Comparison of ENCODE assay signal across 13 mouse cellular contexts in genomic region chr11:31694109-31694508, GRCm38 (mm10). TPM values are rescaled to one million over a fixed set of nuclear protein-coding genes. Genes with fewer than 3 reads are reported as not detected.
DNase-seq lines count a peak whose midpoint lies in the region; ATAC-seq and TF ChIP-seq lines count a peak whose summit lies in the region.
"Had no signal": no experiment of that assay in that cellular context is flagged by ENCODE, and none has a peak within 500 bp of the region (broad histone marks: within the 10 kb centered on the region; RNA-seq: fewer than 3 reads in every experiment).

No protein-coding gene starts in this region.

- peak; percentile 55 for TF ChIP-seq CTCF in intestine, postnatal 0 days (IDR thresholded peaks at IDR 0.05; ENCODE audit: low read depth)

- 100% methylated on average over 1 of the region's 1 CpGs for WGBS in intestine, postnatal 0 days
- 96% methylated on average over 1 of the region's 1 CpGs for WGBS in intestine, embryonic 16.5 days

- H3K4me3 ChIP-seq in intestine, postnatal 0 days (ENCODE audit: low read depth, low read length) = no peak overlapping the region
- no peak overlapping the region for H3K4me3 ChIP-seq in intestine, embryonic 16.5 days (ENCODE audit: low read length)
- H3K4me3 ChIP-seq: embryonic facial prominence, embryonic 13.5 days; heart, embryonic 10.5 days had no signal

- H3K4me2 ChIP-seq in intestine, postnatal 0 days (replicated peaks; ENCODE audit: low read depth) = no peak overlapping the region
- no peak overlapping the region for H3K4me2 ChIP-seq in intestine, embryonic 16.5 days (ENCODE audit: low read depth, low read length)
- H3K4me2 ChIP-seq: embryonic facial prominence, embryonic 13.5 days had no signal

- no peak for ATAC-seq in intestine, postnatal 0 days
- ATAC-seq in intestine, embryonic 16.5 days = no peak
- ATAC-seq in granulocyte monocyte progenitor cell, adult 5-6 weeks (replicated peaks; ENCODE audit: poor library complexity, severe bottlenecking) = peak; percentile 50; the same call in 1 of the 2 replicates

- no peaks in the 10 kb centered on the region for H3K36me3 ChIP-seq in intestine, postnatal 0 days (ENCODE audit: control insufficient read depth, insufficient read depth)
- no peaks in the 10 kb centered on the region for H3K36me3 ChIP-seq in intestine, embryonic 16.5 days (ENCODE audit: control insufficient read depth, insufficient read depth, low read length)
- H3K36me3 ChIP-seq: embryonic facial prominence, embryonic 13.5 days; heart, embryonic 10.5 days had no signal

- no peaks in the 10 kb centered on the region for H3K4me1 ChIP-seq in intestine, postnatal 0 days (replicated peaks; ENCODE audit: control insufficient read depth, insufficient read depth, low read length)
- no peaks in the 10 kb centered on the region for H3K4me1 ChIP-seq in intestine, embryonic 16.5 days (ENCODE audit: control insufficient read depth, insufficient read depth, low read length)

- H3K9me3 ChIP-seq in intestine, postnatal 0 days (ENCODE audit: control insufficient read depth) = no peaks in the 10 kb centered on the region
- H3K9me3 ChIP-seq in intestine, embryonic 16.5 days (ENCODE audit: control insufficient read depth, low read length) = no peaks in the 10 kb centered on the region
- H3K9me3 ChIP-seq: embryonic facial prominence, embryonic 13.5 days; heart, embryonic 10.5 days had no signal

- H3K27ac ChIP-seq in intestine, postnatal 0 days (ENCODE audit: low read depth, low read length) = no peak overlapping the region
- no peak overlapping the region for H3K27ac ChIP-seq in intestine, embryonic 16.5 days (ENCODE audit: low read length)
- H3K27ac ChIP-seq: embryonic facial prominence, embryonic 13.5 days; heart, embryonic 10.5 days had no signal

- H3K27me3 ChIP-seq in intestine, postnatal 0 days (replicated peaks; ENCODE audit: control insufficient read depth, insufficient read depth, low read length) = no peaks in the 10 kb centered on the region
- H3K27me3 ChIP-seq in intestine, embryonic 16.5 days (replicated peaks; ENCODE audit: control insufficient read depth, insufficient read depth, low read length) = no peaks in the 10 kb centered on the region
- H3K27me3 ChIP-seq: embryonic facial prominence, embryonic 13.5 days had no signal

- DNase-seq in thymus, postnatal 25 days = peak; percentile 23
- no peak for DNase-seq in thymus, adult 18-20 months
- DNase-seq in frontal cortex, postnatal 36 days (ENCODE audit: low spot score in 2 of 2) = no peak
- no peak for DNase-seq in lung, postnatal 36 days
- no peak for DNase-seq in heart, postnatal 4 days
- DNase-seq: cerebellum, adult 11-12 months; kidney, adult 11 months; lung, adult 18-20 months had no signal

- H3K9ac ChIP-seq in intestine, postnatal 0 days (ENCODE audit: low read depth, low read length) = no peak overlapping the region
- H3K9ac ChIP-seq in intestine, embryonic 16.5 days (ENCODE audit: low read depth, low read length) = no peak overlapping the region
- H3K9ac ChIP-seq: embryonic facial prominence, embryonic 13.5 days had no signal

RNA-seq across cellular contexts. Expression of gene Bod1, which starts 22.4 kb away (rescaled TPM):
- 37.4 and 40.4 TPM in 2 replicates for polyA plus RNA-seq in intestine, postnatal 0 days (2015; fragmentation: Nextera tagmentation; extraction: Ambion mirVana)
- polyA plus RNA-seq in intestine, embryonic 16.5 days (2015; fragmentation: Nextera tagmentation; extraction: Ambion mirVana) = 46.9 and 54.8 TPM in 2 replicates
- total RNA-seq in granulocyte monocyte progenitor cell, adult 5-6 weeks (2014; fragmentation: Nextera tagmentation) = 16.5 and 22.8 TPM in 2 replicates
- total RNA-seq in granulocyte monocyte progenitor cell, adult 5-6 weeks (2017) = 21.4 and 26.3 TPM in 2 replicates
- total RNA-seq in heart, postnatal 4 days (2021) = 10 to 100 TPM; 85.1 to 94.5 TPM
